Mouse (Mus musculus): ENCODE measurements around the gene Ncoa1. TPM values are rescaled to one million over a fixed set of nuclear protein-coding genes. Genes with fewer than 3 reads are reported as not detected.

Ncoa1 gene
- 13.4 and 14.8 TPM in 2 replicates for total RNA-seq (2015; ENCODE audit: low replicate concordance)
- total RNA-seq (2017; ENCODE audit: low replicate concordance): 5.5 and 8.5 TPM in 2 replicates

DNA sequence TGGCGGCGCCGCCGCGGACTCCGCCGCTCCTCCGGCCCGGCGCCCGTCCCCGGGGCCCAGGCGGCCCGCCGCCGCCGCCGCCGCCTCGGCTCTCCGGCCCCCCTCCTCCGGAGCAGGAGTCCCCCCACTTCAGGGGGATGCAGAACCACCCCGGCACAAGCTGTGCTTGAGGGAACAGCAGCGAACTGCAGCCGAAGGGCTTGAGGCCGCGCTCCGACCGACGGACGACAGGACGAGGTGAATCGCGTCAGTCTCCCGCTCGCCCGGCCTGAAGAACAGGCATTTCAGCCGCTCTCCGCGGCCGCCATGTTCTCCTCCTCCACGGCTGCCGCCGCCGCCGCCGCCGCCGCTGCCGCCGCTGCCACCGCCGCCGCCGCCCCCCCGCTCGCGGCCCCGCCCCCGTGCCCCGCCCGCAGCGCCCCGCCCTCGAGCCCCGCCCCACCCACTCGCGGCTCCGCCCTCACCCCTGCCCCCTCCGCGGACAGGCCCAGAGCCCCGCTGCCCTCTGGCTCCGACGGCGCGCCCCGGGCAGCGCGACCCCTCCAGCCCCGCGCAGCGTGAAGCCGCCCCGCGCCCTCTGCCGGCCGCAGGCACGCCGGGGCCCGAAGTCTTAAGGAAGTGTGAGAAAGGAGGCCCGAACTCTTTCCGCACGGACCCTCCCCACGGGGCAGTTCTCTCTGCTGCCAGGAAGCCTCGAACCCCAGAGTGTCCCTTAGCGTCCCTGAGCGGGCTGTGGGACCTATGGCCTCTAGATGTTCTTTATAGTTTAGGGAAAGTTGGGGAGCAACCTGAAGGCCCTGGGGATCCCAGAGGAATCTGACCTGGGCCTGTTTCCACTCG, at the start of gene Ncoa1:
Gene Ncoa1 (minus strand): TSS at position 351 of the 840 bp plus-strand sequence.
- ATAC-seq (replicated peaks; ENCODE audit: low FRiP score, poor library complexity, severe bottlenecking): peak; percentile 65

GRCm38 (mm10) chr12:4524546-4524945, 47.6 kb upstream of the Ncoa1 start:
- ATAC-seq (replicated peaks; ENCODE audit: low FRiP score, poor library complexity, severe bottlenecking): no peak

- no peak for ATAC-seq (replicated peaks; ENCODE audit: low FRiP score, poor library complexity, severe bottlenecking)
Observed at GRCm38 (mm10) chr12:4523688-4524298, 46.8 kb upstream of the Ncoa1 start.

- ATAC-seq (replicated peaks; ENCODE audit: low FRiP score, poor library complexity, severe bottlenecking): no peak
Observed at GRCm38 (mm10) chr12:4523208-4523607, 46.2 kb upstream of the Ncoa1 start.

- no peak for ATAC-seq (replicated peaks; ENCODE audit: low FRiP score, poor library complexity, severe bottlenecking)
Observed at GRCm38 (mm10) chr12:4518957-4519356, 42.0 kb upstream of the Ncoa1 start.

DNA sequence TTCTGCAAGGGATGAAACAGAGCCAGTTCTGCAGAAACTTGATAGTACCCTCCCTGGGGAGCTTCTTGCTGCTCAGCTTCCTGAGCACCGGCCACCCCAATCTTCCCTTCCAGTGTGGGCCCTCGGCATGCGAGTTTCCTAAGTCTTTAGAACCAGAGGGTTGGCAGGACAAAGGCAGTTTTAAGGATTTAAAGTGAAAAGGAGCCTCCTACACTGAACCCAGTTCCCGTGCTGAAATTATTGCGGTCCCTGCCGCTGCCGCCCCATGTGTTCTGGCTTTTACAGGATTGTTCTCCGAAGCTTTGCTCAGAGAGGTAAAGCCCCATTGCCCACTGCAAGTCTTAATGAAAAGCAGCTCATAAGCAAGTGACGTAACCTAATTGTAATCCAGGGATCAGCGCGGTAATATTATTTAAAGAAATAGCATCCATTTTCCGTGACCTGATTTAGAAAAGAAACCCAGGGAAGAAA, 32.6 kb upstream of the Ncoa1 start:
- no peak for ATAC-seq (replicated peaks; ENCODE audit: low FRiP score, poor library complexity, severe bottlenecking)

GRCm38 (mm10) chr12:4508182-4508581, 31.2 kb upstream of the Ncoa1 start:
- ATAC-seq (replicated peaks; ENCODE audit: low FRiP score, poor library complexity, severe bottlenecking): no peak

GRCm38 (mm10) chr12:4507461-4507860, 30.5 kb upstream of the Ncoa1 start:
- ATAC-seq (replicated peaks; ENCODE audit: low FRiP score, poor library complexity, severe bottlenecking): no peak

DNA sequence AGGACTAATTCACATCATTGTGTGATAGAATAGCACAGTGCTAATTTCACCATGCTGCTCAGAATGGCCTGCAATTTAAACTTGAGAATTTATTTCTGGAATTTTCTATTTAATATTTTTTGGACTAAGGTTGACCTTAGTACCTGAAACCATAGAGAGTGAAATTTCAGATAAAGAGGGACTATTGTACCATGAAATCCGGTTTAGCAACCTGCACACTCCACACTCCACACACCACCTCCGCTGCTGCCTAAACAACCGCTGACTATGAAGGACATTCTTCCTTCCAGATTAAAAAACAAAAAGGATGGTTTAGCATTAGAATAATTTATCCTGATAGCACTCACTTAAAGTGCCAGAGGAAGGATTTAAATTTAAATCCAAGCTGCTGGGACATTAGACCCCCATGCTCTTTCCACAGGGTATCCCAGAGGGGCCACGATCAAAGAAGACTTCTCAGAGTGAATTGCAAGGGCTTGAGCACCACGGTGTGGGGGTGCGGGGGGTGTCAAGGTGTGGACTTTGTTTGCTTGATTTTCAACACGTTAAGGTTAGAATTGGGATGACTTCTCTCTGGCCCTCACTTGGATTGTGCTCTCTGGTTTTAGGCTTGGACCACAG, 29.9 kb upstream of the Ncoa1 start:
- ATAC-seq (replicated peaks; ENCODE audit: low FRiP score, poor library complexity, severe bottlenecking): no peak

GRCm38 (mm10) chr12:4505298-4505697, 28.3 kb upstream of the Ncoa1 start:
- ATAC-seq (replicated peaks; ENCODE audit: low FRiP score, poor library complexity, severe bottlenecking): no peak

DNA sequence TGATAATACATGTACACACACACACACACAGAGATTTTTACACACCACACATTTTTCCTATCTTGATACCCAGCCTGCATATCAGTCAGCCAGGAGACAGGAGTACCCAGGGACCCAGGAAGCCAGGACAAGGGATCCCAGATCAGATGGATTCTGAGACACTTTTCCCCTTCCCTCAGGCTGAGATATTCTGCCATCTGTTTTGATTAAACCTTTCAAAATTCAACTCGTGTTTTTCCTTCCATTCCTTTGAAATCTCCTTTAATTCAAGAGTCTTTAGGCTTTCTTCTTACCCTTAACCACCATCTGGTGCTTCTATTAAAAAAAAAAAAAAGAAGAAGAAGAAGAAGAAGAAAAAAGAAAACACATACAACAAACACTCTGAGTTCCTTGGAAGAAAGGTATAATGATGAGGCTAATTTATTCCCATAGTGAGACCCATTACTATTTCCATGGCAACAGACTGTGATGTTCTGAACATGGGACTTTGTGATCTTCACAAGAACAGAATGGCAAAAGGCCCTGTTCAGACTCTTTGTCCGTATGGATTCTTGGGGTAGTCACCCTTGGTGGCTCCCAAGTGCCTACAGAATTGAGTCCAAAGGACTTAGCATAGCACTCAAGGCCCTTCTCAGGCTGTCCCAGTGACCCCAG, 26.8 kb upstream of the Ncoa1 start:
- ATAC-seq (replicated peaks; ENCODE audit: low FRiP score, poor library complexity, severe bottlenecking): no peak

GRCm38 (mm10) chr12:4501916-4502315, 24.9 kb upstream of the Ncoa1 start:
- ATAC-seq (replicated peaks; ENCODE audit: low FRiP score, poor library complexity, severe bottlenecking): no peak; the same call in 1 of the 2 replicates

DNA sequence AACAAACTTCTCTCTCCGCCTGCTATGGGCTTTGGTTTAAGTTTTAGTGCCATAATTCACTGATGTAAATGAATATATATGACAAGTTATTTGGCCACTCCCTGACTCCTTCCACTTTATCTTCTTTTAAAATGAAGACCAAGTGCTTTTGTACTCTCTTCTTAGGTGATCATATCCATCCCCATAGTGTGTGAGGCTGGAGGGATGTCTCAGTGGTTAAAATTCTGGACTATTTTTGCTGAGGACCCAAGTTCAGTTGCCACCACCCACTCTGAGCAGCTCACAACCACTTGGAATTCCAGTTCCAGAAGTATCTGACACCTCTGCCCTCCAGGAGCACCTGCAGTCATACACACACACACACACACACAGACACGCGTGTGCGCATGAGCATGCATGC, 23.5 kb upstream of the Ncoa1 start:
- ATAC-seq (replicated peaks; ENCODE audit: low FRiP score, poor library complexity, severe bottlenecking): no peak

GRCm38 (mm10) chr12:4499651-4500175, 22.7 kb upstream of the Ncoa1 start:
- no peak for ATAC-seq (replicated peaks; ENCODE audit: low FRiP score, poor library complexity, severe bottlenecking)

- ATAC-seq (replicated peaks; ENCODE audit: low FRiP score, poor library complexity, severe bottlenecking): no peak
Observed at GRCm38 (mm10) chr12:4488411-4488810, 11.4 kb upstream of the Ncoa1 start.

- ATAC-seq (replicated peaks; ENCODE audit: low FRiP score, poor library complexity, severe bottlenecking): no peak
Observed at GRCm38 (mm10) chr12:4483386-4483785, 6.4 kb upstream of the Ncoa1 start.

- ATAC-seq (replicated peaks; ENCODE audit: low FRiP score, poor library complexity, severe bottlenecking): no peak
Observed at GRCm38 (mm10) chr12:4481687-4482086, 4.7 kb upstream of the Ncoa1 start.

GRCm38 (mm10) chr12:4480250-4480649, 3.3 kb upstream of the Ncoa1 start:
- no peak for ATAC-seq (replicated peaks; ENCODE audit: low FRiP score, poor library complexity, severe bottlenecking)

DNA sequence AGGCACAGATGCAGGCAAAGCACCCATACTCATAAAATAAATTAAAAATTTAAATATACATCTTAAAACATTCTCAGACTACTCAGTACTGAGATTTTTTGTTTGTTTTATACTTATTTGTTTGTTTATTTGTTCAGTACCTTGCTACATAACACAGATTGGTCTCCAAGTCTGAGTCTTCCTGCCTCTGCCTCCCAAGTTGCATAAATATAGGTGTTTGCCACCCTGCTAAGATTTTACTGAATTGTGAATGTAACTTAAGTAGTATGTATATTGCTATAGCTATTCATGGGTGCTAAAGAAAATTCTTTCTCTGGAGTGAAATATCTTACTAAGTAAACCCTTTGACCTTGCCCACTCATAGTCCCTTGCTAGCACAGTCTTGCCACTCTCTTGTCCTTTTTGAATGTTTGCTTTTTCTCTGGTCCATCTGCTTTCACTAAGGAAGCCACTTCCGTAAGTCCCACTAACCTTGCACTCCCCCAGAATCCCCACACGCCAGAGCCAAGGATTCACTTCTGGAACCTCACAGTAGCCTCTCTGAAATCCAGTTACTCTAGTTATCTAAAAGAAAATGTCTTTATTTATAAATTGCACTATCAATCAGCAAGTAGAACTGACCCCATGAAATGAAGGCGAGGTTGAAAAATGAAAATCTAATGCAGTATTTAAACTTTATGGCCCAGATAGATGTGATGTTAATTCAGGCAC, 2.3 kb upstream of the Ncoa1 start:
- no peak for ATAC-seq (replicated peaks; ENCODE audit: low FRiP score, poor library complexity, severe bottlenecking)

All from erythroid progenitor cell, adult 5-6 weeks (primary cell).